Mouse (Mus musculus): ENCODE measurements around the gene Ank3. TPM values are rescaled to one million over a fixed set of nuclear protein-coding genes. Genes with fewer than 3 reads are reported as not detected.

Ank3 gene
- total RNA-seq, 2 experiments from 2014 or later: 88.7 to 108 TPM

GRCm38 (mm10) chr10:69534716-69535115 lies 136.1 kb downstream of the Ank3 start:
- DNase-seq (ENCODE audit: low spot score in 2 of 2): no peak

- DNase-seq (ENCODE audit: low spot score in 2 of 2): peak; percentile 23 to 52
Measured at GRCm38 (mm10) chr10:69535123-69535930, 136.8 kb downstream of the Ank3 start.

DNA sequence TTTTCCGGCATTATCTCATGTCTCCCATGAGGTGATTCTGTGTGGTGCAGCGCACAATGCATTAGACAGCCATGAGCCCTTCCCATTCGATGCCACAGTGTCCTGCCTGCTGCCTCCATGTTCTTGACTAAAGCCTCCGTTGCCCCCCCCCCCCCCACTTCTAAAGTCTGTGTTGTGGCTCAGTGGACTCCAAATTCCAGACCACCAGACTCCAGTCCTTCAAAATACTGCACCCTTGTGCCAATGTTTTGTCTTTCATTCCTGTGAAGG lies 137.3 kb downstream of the Ank3 start:
- no peak for DNase-seq (ENCODE audit: low spot score in 2 of 2)

- DNase-seq (ENCODE audit: low spot score in 2 of 2): no peak
Measured at GRCm38 (mm10) chr10:69536372-69537075, 138.0 kb downstream of the Ank3 start.

- DNase-seq (ENCODE audit: low spot score in 2 of 2): no peak
Measured at GRCm38 (mm10) chr10:69538236-69538635, 139.7 kb downstream of the Ank3 start.

DNA sequence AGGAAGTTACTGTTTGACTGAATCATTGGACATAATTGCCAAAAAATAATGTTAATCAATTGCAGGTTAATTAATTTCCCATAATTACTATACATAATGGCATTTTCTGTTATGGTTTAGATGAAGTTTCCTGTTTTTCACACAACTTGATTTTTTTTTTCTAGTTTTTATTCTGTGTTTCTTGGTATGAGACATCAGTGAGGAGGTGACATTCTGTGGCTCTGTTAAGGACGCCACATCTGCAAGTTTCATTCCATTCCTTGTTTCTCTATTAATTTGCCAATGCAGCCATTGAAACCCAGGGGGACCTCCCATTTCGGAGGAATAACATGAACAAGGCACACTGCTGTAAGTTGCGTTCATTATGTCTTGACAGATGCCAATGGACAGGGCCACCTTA lies 143.9 kb downstream of the Ank3 start:
- DNase-seq (ENCODE audit: low spot score in 2 of 2): no peak

DNA sequence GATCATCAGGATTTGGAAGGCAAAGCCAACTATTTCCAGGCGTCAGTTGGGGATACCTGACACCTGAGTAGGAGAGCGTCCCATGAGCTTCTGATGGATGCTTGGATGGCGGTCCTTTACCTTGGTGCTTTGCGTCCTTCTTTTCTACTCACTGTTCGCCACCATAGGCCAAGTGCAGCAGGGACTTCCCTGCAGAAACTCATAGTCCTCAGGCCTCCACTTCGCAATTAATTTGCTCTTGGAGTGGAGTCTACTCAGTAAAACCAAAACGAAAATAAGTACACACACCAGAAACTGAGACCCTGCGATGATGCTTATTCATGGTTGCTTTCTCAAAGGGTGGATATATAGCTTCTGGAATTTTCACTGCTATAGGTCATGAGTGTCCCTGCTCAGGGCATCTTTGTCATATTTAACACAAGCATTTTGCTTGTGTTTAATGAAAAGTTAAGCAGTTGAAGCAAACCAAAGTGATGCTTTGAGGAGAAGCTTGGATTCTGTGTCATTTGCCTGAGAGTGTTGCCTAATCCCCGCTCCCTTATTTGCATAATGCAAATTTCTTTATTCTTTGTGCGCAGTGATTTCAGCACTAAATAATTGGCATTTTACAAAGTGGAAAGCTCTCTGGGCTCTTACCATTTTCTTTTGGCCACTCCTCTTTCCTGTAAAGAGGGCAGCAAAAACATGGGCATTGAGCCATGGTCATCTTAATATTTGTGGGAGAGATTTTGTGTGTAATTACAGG lies 145.5 kb downstream of the Ank3 start:
- DNase-seq (ENCODE audit: low spot score in 2 of 2): no peak

DNA sequence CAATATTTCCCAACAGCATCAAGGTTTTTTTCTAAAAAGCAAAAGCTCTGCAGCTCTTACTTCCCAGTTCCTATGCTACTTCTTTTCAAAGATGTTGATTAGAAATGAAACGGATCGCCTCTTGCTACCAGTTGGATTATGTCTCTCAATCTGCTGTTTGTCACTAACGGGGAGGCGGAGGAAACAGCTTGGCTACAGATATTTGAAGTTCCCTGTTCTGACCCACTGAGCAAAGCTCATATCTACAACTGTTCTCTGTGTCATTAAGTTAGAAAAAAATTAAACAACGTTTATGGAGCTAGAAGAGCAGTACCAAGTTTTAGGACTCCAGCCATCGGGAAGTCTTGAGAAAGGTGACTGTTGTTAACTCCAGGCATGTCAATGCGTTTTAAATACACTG lies 146.1 kb downstream of the Ank3 start:
- DNase-seq (ENCODE audit: low spot score in 2 of 2): no peak

- DNase-seq (ENCODE audit: low spot score in 2 of 2): no peak
Measured at GRCm38 (mm10) chr10:69545936-69546335, 147.4 kb downstream of the Ank3 start.

- DNase-seq (ENCODE audit: low spot score in 2 of 2): no peak
Measured at GRCm38 (mm10) chr10:69546643-69547042, 148.1 kb downstream of the Ank3 start.

GRCm38 (mm10) chr10:69548771-69549170 lies 150.2 kb downstream of the Ank3 start:
- DNase-seq (ENCODE audit: low spot score in 2 of 2): no peak

- no peak for DNase-seq (ENCODE audit: low spot score in 2 of 2)
Measured at GRCm38 (mm10) chr10:69549221-69549620, 150.6 kb downstream of the Ank3 start.

GRCm38 (mm10) chr10:69550824-69551223 lies 152.3 kb downstream of the Ank3 start:
- DNase-seq (ENCODE audit: low spot score in 2 of 2): no peak

- DNase-seq (ENCODE audit: low spot score in 2 of 2): no peak
Measured at GRCm38 (mm10) chr10:69553091-69553490, 154.5 kb downstream of the Ank3 start.

GRCm38 (mm10) chr10:69555592-69555991 lies 157.0 kb downstream of the Ank3 start:
- no peak for DNase-seq (ENCODE audit: low spot score in 2 of 2)

- DNase-seq (ENCODE audit: low spot score in 2 of 2): peak in 1 of 2 experiments; percentile 18
Measured at GRCm38 (mm10) chr10:69556278-69556677, 157.7 kb downstream of the Ank3 start.

DNA sequence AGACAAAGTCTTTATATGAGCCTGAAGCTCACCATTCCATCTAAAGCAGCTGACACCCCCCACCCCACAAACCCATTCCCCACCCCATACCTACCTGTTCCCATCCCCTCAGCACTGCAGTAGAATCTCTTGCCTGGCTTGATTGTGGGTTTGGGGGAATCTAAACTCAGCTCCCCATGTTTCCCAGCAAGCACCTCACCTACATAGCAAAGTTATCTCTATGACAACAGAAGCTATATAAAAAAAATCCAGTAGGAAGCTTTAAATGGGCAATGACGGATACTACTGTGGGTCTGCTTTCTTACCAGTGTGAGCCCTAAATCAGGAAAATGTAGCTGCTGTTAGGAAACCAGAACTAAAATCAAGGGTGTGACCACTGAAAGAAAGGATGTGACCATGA lies 161.7 kb downstream of the Ank3 start:
- no peak for DNase-seq (ENCODE audit: low spot score in 2 of 2)

DNA sequence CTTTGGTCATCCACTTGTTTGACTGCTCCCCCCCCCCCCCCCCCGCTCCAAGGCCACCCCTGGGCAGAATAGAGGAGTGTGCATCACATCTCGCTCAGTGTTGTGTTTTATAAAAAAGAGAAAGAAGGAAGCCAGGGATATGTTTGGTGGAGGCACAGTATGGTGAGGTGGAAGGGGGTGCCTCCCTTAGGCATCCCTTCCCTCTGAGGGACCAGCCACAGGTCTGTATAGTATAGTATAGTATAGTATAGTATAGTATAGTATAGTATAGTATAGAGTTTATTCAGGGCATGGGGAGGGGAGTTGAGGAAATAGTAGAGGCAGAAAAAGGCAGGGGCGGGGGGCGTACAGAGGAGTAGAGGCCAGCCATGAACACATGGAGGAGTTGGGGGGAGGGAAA lies 164.4 kb downstream of the Ank3 start:
- no peak for DNase-seq (ENCODE audit: low spot score in 2 of 2)

DNA sequence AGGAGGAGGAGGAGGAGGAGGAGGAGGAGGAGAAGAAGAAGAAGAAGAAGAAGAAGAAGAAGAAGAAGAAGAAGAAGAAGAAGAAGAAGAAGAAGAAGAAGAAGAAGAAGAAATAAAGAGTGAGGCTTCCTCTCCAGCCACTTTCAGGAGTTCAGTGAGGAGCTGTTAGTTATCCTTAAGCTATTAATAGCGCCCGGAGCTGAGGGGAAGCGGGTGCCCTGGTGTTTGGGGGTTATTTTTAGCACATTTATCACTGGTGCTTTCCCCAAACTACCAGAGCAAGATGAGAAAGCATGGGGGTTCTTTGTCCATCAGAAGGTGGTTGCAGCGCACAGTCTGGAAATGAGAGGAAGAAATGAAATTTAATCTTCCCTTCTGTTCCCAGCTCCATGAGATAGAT lies 166.5 kb downstream of the Ank3 start:
- DNase-seq (ENCODE audit: low spot score in 2 of 2): no peak

GRCm38 (mm10) chr10:69568976-69569375 lies 170.4 kb downstream of the Ank3 start:
- DNase-seq (ENCODE audit: low spot score in 2 of 2): no peak

GRCm38 (mm10) chr10:69569740-69570139 lies 171.2 kb downstream of the Ank3 start:
- no peak for DNase-seq (ENCODE audit: low spot score in 2 of 2)
